Mouse (Mus musculus): ENCODE measurements at regions not wholly inside any gene's neighbourhood (a gene's known extent, or its start where the extent isn't known, plus 50 kb on each side); places are given as distances from the start of the nearest gene placed in this dataset.
A peak's percentile ranks its signal among the peaks of the same experiment; 100 is the strongest.

DNA sequence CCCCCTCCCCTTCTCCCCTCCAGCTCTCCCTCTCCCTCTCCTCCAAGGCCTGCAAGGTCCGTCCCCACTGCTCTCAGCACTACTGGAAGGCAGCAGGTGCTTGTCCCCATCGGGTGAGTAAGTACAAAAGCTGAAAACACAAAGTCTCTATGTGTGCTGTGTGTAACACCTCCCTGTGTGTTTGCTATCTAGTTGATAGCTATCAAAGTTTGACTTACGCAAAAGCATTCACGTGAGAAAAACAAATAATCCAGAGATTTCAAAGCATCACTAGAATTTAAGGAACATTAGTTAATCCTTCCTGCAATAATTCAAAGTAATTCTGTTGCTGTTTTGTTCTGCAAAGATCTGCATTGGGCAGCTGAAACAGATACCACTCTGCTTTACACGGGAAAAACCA lies 156.5 kb downstream of the Ptger3 start:
- Histone ChIP-seq H3K79me2 (replicated peaks; ENCODE audit: control insufficient read depth, insufficient read depth, low read length) (no peaks in the 10 kb centered on the region), H3K36me3 (ENCODE audit: control insufficient read depth, insufficient read depth, low read length) (no peaks in the 10 kb centered on the region), H3K4me1 (ENCODE audit: control insufficient read depth, insufficient read depth, low read length) (no peaks in the 10 kb centered on the region), H3K9ac (ENCODE audit: low read depth, low read length) (no peak overlapping the region), H3K27me3 (ENCODE audit: control insufficient read depth, insufficient read depth, low read length) (no peaks in the 10 kb centered on the region), H3K4me3 (no peak overlapping the region), H3K27ac (no peak overlapping the region)
- intact Hi-C loops (cut with DNase I), result no loop called here
- WGBS, result 74% methylated on average over 5 of the region's 5 CpGs
- no peak for DNase-seq
- TF ChIP-seq EP300 (IDR thresholded peaks at IDR 0.05; ENCODE audit: insufficient read depth, low read depth, low read length) (no peak), POLR2A (IDR thresholded peaks at IDR 0.05; ENCODE audit: insufficient read depth, low read depth, low read length) (no peak), CTCF (IDR thresholded peaks at IDR 0.05) (no peak)

DNA sequence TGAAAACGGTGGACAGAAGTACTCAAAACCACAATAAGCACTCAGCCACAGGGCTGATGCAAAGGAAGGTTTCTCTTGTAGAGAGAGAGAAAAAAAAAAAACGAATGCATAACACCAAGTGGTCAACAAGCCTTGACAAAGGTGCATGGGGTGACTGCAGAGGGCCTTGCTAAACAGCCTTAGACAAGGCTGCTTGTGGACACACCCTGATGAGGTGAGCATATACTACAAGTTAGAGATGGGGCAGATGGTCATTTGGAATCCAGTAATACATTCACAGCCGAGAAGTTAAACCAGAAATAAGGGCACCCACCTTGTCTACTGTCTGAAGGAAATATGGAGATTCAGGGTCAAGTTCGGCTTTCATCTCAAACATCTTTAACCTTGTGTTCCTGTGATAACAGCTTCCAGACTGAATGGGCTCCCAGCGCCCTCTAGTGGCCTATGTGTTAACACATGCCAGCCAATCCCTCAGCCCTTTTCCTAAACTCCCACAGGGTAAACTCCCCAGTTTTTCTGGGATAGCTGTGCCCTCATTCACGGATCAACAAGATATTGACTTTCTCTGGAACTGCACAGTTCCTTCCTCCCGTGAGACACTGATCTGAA lies 150.7 kb downstream of the Ptger3 start:
- H3K4me1 ChIP-seq (ENCODE audit: control insufficient read depth, insufficient read depth, low read length), result no peaks in the 10 kb centered on the region; the same call in 1 of the 2 replicates
- 13% methylated on average over 7 of the region's 7 CpGs for WGBS
- no peak overlapping the region for H3K4me3 ChIP-seq
- no peak overlapping the region for H3K27ac ChIP-seq
- no peak overlapping the region for H3K9ac ChIP-seq (ENCODE audit: low read depth, low read length)
- H3K36me3 ChIP-seq (ENCODE audit: control insufficient read depth, insufficient read depth, low read length), result no peaks in the 10 kb centered on the region
- intact Hi-C loops (cut with DNase I), result loop anchor here (1.0 kb wide), 1 partner anchor 152 kb away; no protein-coding TSS in a partner anchor
- DNase-seq, result peak; percentile 44 to 59
- H3K79me2 ChIP-seq (replicated peaks; ENCODE audit: control insufficient read depth, insufficient read depth, low read length), result no peaks in the 10 kb centered on the region
- H3K27me3 ChIP-seq (ENCODE audit: control insufficient read depth, insufficient read depth, low read length), result no peaks in the 10 kb centered on the region
- TF ChIP-seq EP300 (IDR thresholded peaks at IDR 0.05; ENCODE audit: insufficient read depth, low read depth, low read length) (no peak), CTCF (IDR thresholded peaks at IDR 0.05) (peak; percentile 92)

DNA sequence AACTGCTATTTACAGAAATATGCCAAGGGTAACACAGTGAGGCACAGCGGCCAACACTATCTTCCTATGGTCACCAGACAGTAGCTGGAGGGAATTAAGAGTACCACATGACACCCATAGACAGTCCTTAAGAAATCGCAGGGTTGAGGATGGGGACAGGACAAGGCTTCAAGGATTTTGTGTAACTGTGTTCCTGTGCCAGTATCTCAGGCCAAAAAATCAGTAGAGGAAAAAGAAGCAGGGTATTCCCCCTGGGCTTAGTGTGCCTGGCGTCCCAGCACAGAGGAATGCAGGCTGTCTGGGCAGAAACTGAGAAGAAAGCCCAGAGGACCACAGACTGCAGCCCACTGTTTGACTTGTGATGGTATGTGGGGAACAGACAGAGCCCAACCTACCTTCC lies 147.3 kb downstream of the Ptger3 start:
- intact Hi-C loops (cut with DNase I), result no loop called here
- Histone ChIP-seq H3K4me3 (no peak overlapping the region), H3K9ac (ENCODE audit: low read depth, low read length) (no peak overlapping the region), H3K79me2 (replicated peaks; ENCODE audit: control insufficient read depth, insufficient read depth, low read length) (no peaks in the 10 kb centered on the region), H3K27me3 (ENCODE audit: control insufficient read depth, insufficient read depth, low read length) (no peaks in the 10 kb centered on the region), H3K27ac (no peak overlapping the region), H3K4me1 (ENCODE audit: control insufficient read depth, insufficient read depth, low read length) (no peaks in the 10 kb centered on the region; the same call in 1 of the 2 replicates), H3K36me3 (ENCODE audit: control insufficient read depth, insufficient read depth, low read length) (no peaks in the 10 kb centered on the region)
- DNase-seq, result no peak
- 43% methylated on average over 3 of the region's 3 CpGs for WGBS
- TF ChIP-seq POLR2A (IDR thresholded peaks at IDR 0.05; ENCODE audit: insufficient read depth, low read depth, low read length) (no peak), CTCF (IDR thresholded peaks at IDR 0.05) (no peak), EP300 (IDR thresholded peaks at IDR 0.05; ENCODE audit: insufficient read depth, low read depth, low read length) (no peak)

DNA sequence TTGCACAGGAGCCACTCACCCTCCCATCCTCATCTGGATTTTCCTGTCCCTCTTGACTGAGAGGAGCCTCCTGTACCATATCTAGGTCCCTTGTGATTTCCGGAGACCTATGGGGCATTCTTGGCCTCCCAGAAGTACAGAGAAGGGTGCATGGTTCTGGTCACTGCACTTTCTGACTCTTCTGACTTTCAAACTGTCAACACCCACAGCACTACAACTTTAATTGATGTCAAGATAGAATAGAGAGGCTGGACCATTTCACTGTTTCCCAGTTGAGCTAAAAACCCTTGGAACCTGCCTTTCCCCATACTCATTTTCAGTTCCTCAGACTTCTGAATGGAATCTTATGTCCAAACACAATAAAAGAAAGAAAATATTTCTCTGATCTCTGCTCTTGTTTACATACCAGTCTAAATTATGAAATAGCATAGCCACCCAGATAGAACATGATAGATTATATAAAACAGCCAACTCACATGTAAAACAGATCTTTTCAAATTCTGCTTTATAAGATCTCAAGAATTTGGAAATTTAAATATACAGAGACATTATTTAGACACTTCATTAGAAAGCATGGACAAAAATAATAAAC lies 144.2 kb downstream of the Ptger3 start:
- no peak for DNase-seq
- no peak for TF ChIP-seq POLR2A (IDR thresholded peaks at IDR 0.05; ENCODE audit: insufficient read depth, low read depth, low read length)
- 74% methylated on average over 1 of the region's 1 CpGs for WGBS
- intact Hi-C loops (cut with DNase I), result no loop called here
- Histone ChIP-seq H3K27me3 (ENCODE audit: control insufficient read depth, insufficient read depth, low read length) (no peaks in the 10 kb centered on the region), H3K4me1 (ENCODE audit: control insufficient read depth, insufficient read depth, low read length) (no peaks in the 10 kb centered on the region; the same call in 1 of the 2 replicates), H3K79me2 (replicated peaks; ENCODE audit: control insufficient read depth, insufficient read depth, low read length) (no peaks in the 10 kb centered on the region), H3K36me3 (ENCODE audit: control insufficient read depth, insufficient read depth, low read length) (no peaks in the 10 kb centered on the region), H3K27ac (no peak overlapping the region), H3K9ac (ENCODE audit: low read depth, low read length) (no peak overlapping the region), H3K4me3 (no peak overlapping the region)

DNA sequence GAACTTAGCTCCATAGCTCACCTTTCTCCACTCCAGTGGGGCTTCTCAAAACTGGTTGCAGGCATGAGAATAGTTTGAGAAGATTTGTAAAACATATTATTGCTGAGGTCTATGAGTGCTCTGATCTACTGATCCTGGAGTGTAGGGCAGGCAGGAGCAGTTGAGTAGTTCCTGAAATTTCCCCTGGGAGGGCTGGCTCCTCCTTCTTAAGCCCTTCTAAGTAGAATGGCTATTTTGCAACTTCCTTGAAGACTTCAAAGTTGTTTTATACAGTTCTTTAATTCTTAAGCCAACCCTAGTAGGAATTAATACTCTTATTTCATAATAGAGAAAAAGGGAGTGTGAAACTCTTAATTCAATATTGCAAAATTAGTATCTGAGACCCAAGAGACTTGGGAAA lies 133.3 kb downstream of the Ptger3 start:
- Histone ChIP-seq H3K4me3 (no peak overlapping the region), H3K27me3 (ENCODE audit: control insufficient read depth, insufficient read depth, low read length) (no peaks in the 10 kb centered on the region), H3K27ac (no peak overlapping the region), H3K4me1 (ENCODE audit: control insufficient read depth, insufficient read depth, low read length) (no peaks in the 10 kb centered on the region), H3K9ac (ENCODE audit: low read depth, low read length) (no peak overlapping the region), H3K36me3 (ENCODE audit: control insufficient read depth, insufficient read depth, low read length) (no peaks in the 10 kb centered on the region), H3K79me2 (replicated peaks; ENCODE audit: control insufficient read depth, insufficient read depth, low read length) (no peaks in the 10 kb centered on the region)
- intact Hi-C loops (cut with DNase I), result no loop called here
- no peak for DNase-seq
- TF ChIP-seq POLR2A (IDR thresholded peaks at IDR 0.05; ENCODE audit: insufficient read depth, low read depth, low read length), result no peak
- TF ChIP-seq CTCF (IDR thresholded peaks at IDR 0.05), result no peak
- TF ChIP-seq EP300 (IDR thresholded peaks at IDR 0.05; ENCODE audit: insufficient read depth, low read depth, low read length), result no peak

DNA sequence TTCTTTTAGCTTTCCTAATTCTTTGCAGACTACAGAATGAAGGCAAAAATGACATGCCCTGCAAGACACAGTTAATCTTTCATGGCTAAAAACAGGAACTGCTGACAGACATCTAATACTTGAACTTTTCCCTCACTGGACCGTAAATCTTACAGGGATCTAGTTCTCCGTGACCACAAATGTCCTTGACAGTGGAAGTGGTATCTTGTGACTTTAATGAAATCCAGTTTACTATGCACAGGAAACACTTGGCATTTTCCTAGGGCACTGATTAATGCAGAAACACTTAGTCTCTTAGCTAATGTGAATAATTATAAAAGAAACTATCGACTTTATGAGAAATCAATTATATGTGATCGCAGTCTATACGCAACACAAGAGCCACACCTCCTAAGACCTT lies 131.8 kb downstream of the Ptger3 start:
- no peak overlapping the region for H3K27ac ChIP-seq
- 79% methylated on average over 5 of the region's 5 CpGs for WGBS
- H3K9ac ChIP-seq (ENCODE audit: low read depth, low read length), result no peak overlapping the region
- H3K4me3 ChIP-seq, result no peak overlapping the region
- no peaks in the 10 kb centered on the region for H3K4me1 ChIP-seq (ENCODE audit: control insufficient read depth, insufficient read depth, low read length)
- intact Hi-C loops (cut with DNase I), result no loop called here
- H3K79me2 ChIP-seq (replicated peaks; ENCODE audit: control insufficient read depth, insufficient read depth, low read length), result no peaks in the 10 kb centered on the region
- no peaks in the 10 kb centered on the region for H3K27me3 ChIP-seq (ENCODE audit: control insufficient read depth, insufficient read depth, low read length)
- DNase-seq, result no peak
- no peak for TF ChIP-seq EP300 (IDR thresholded peaks at IDR 0.05; ENCODE audit: insufficient read depth, low read depth, low read length)
- no peak for TF ChIP-seq POLR2A (IDR thresholded peaks at IDR 0.05; ENCODE audit: insufficient read depth, low read depth, low read length)
- no peak for TF ChIP-seq CTCF (IDR thresholded peaks at IDR 0.05)
- no peaks in the 10 kb centered on the region for H3K36me3 ChIP-seq (ENCODE audit: control insufficient read depth, insufficient read depth, low read length)
